Mouse (Mus musculus): ENCODE data around the gene Wdr48.
A peak's percentile ranks its signal among the peaks of the same experiment; 100 is the strongest.

DNA sequence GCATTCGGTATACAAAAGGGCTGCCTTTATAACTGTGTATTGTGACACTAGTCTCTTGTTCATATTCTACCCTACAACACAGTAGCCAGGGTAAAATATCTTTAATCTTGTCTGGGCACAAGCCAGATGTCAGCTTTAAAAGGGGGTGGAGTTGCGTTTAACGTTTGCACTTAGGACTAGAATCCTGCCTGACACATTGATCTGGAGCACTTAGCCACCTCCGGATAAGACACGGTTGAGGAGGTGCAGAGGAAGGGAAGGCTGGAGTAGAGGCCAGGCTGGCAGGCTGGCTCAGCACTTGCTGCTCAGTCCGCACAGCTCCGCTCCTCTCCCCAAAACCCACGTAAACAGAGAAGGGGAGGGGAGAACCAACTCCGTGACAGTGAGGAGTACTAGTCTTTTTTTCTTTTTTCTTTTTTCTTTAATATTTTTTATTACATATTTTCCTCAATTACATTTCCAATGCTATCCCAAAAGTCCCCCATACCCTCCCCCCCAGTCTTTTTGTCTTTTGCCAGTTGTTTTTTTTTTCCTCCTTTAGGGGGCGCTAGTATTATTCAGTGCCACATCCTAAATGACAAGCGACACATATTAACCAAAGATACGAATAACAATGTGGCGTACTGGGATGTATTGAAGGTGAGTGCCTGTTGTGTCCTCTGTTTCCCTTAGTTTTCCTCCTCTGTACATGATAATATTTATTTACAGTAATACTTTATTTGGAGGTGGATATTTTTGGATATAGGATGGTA lies 18.6 kb downstream of the Wdr48 start:
- TF ChIP-seq POLR2A (IDR thresholded peaks at IDR 0.05; ENCODE audit: insufficient read depth, low read depth, low read length) (no peak), CTCF (IDR thresholded peaks at IDR 0.05) (peak; percentile 57), EP300 (IDR thresholded peaks at IDR 0.05; ENCODE audit: insufficient read depth, low read depth, low read length) (no peak)
